Mouse (Mus musculus): ENCODE data around the gene Ifitm6. TPM values are rescaled to one million over a fixed set of nuclear protein-coding genes. Genes with fewer than 3 reads are reported as not detected.
"Not testable (repeated sequence)": the region's sequence is repeated elsewhere in the genome, so short reads cannot be mapped to it uniquely, and the experiment has no call there.

Gene Ifitm6
- polyA plus RNA-seq, 1 experiment from 2014 or later: 0.95 TPM

GRCm38 (mm10) chr7:141046931-141047580 is 29.3 kb upstream of the Ifitm6 start:
- Histone ChIP-seq H3K9ac (no peak overlapping the region), H3K27ac (peak overlapping the region; percentile 58), H3K27me3 (ENCODE audit: control insufficient read depth, insufficient read depth, low read length) (no peaks in the 10 kb centered on the region), H3K9me3 (ENCODE audit: control insufficient read depth, low read length) (no peaks in the 10 kb centered on the region), H3K36me3 (replicated peaks; ENCODE audit: control insufficient read depth, insufficient read depth) (no peaks in the 10 kb centered on the region), H3K4me3 (replicated peaks; ENCODE audit: low read length) (no peak overlapping the region), H3K4me2 (replicated peaks) (peak overlapping the region; percentile 94; the same call in 1 of the 2 replicates), H3K4me1 (replicated peaks; ENCODE audit: control insufficient read depth, insufficient read depth, low read length) (peaks cover 6% of the 10 kb centered on the region)
- WGBS: 72% methylated on average over 6 of the region's 6 CpGs
- no peak for ATAC-seq (ENCODE audit: low FRiP score)
- no peak for DNase-seq (ENCODE audit: low spot score)

GRCm38 (mm10) chr7:141042539-141042938 is 24.8 kb upstream of the Ifitm6 start:
- 71% methylated on average over 4 of the region's 4 CpGs for WGBS
- no peaks in the 10 kb centered on the region for H3K27me3 ChIP-seq (ENCODE audit: control insufficient read depth, insufficient read depth, low read length)
- H3K4me1 ChIP-seq (replicated peaks; ENCODE audit: control insufficient read depth, insufficient read depth, low read length): peaks cover 5% of the 10 kb centered on the region; the same call in 1 of the 2 replicates
- no peak overlapping the region for H3K4me3 ChIP-seq (replicated peaks; ENCODE audit: low read length)
- no peak overlapping the region for H3K4me2 ChIP-seq (replicated peaks)
- H3K36me3 ChIP-seq (replicated peaks; ENCODE audit: control insufficient read depth, insufficient read depth): no peaks in the 10 kb centered on the region
- no peaks in the 10 kb centered on the region for H3K9me3 ChIP-seq (ENCODE audit: control insufficient read depth, low read length)
- no peak for ATAC-seq (ENCODE audit: low FRiP score)
- no peak for DNase-seq (ENCODE audit: low spot score)
- no peak overlapping the region for H3K27ac ChIP-seq
- H3K9ac ChIP-seq: no peak overlapping the region

GRCm38 (mm10) chr7:141041661-141042060 is 23.9 kb upstream of the Ifitm6 start:
- H3K4me3 ChIP-seq (replicated peaks; ENCODE audit: low read length): no peak overlapping the region
- H3K27me3 ChIP-seq (ENCODE audit: control insufficient read depth, insufficient read depth, low read length): no peaks in the 10 kb centered on the region
- no peak overlapping the region for H3K9ac ChIP-seq
- no peaks in the 10 kb centered on the region for H3K4me1 ChIP-seq (replicated peaks; ENCODE audit: control insufficient read depth, insufficient read depth, low read length)
- H3K36me3 ChIP-seq (replicated peaks; ENCODE audit: control insufficient read depth, insufficient read depth): no peaks in the 10 kb centered on the region
- H3K27ac ChIP-seq: peak overlapping the region; percentile 26; the same call in 1 of the 2 replicates
- ATAC-seq (ENCODE audit: low FRiP score) (peak; percentile 71; the same call in 1 of the 2 replicates), DNase-seq (ENCODE audit: low spot score) (peak; percentile 74)
- no peaks in the 10 kb centered on the region for H3K9me3 ChIP-seq (ENCODE audit: control insufficient read depth, low read length)
- 28% methylated on average over 5 of the region's 5 CpGs for WGBS
- no peak overlapping the region for H3K4me2 ChIP-seq (replicated peaks)

GRCm38 (mm10) chr7:141040867-141041606 is 23.3 kb upstream of the Ifitm6 start:
- 44% methylated on average over 6 of the region's 9 CpGs for WGBS
- H3K4me1 ChIP-seq (replicated peaks; ENCODE audit: control insufficient read depth, insufficient read depth, low read length): no peaks in the 10 kb centered on the region
- no peak overlapping the region for H3K9ac ChIP-seq
- no peaks in the 10 kb centered on the region for H3K36me3 ChIP-seq (replicated peaks; ENCODE audit: control insufficient read depth, insufficient read depth)
- no peak overlapping the region for H3K4me2 ChIP-seq (replicated peaks)
- ATAC-seq (ENCODE audit: low FRiP score) (no peak), DNase-seq (ENCODE audit: low spot score) (no peak)
- H3K27ac ChIP-seq: peak overlapping the region; percentile 35
- H3K4me3 ChIP-seq (replicated peaks; ENCODE audit: low read length): no peak overlapping the region
- H3K27me3 ChIP-seq (ENCODE audit: control insufficient read depth, insufficient read depth, low read length): no peaks in the 10 kb centered on the region
- H3K9me3 ChIP-seq (ENCODE audit: control insufficient read depth, low read length): no peaks in the 10 kb centered on the region

GRCm38 (mm10) chr7:141039386-141040107 is 21.8 kb upstream of the Ifitm6 start:
- 98% methylated on average over 4 of the region's 4 CpGs for WGBS
- Histone ChIP-seq H3K27me3 (ENCODE audit: control insufficient read depth, insufficient read depth, low read length) (no peaks in the 10 kb centered on the region), H3K36me3 (replicated peaks; ENCODE audit: control insufficient read depth, insufficient read depth) (no peaks in the 10 kb centered on the region)

GRCm38 (mm10) chr7:141038090-141039032 is 20.6 kb upstream of the Ifitm6 start:
- Histone ChIP-seq H3K4me2 (replicated peaks) (no peak overlapping the region), H3K4me1 (replicated peaks; ENCODE audit: control insufficient read depth, insufficient read depth, low read length) (no peaks in the 10 kb centered on the region), H3K9ac (no peak overlapping the region), H3K27me3 (ENCODE audit: control insufficient read depth, insufficient read depth, low read length) (no peaks in the 10 kb centered on the region), H3K4me3 (replicated peaks; ENCODE audit: low read length) (no peak overlapping the region), H3K9me3 (ENCODE audit: control insufficient read depth, low read length) (no peaks in the 10 kb centered on the region), H3K27ac (no peak overlapping the region), H3K36me3 (replicated peaks; ENCODE audit: control insufficient read depth, insufficient read depth) (no peaks in the 10 kb centered on the region)
- ATAC-seq (ENCODE audit: low FRiP score) (no peak), DNase-seq (ENCODE audit: low spot score) (no peak)
- WGBS: 87% methylated on average over 20 of the region's 21 CpGs

More at GRCm38 (mm10) chr7:141039386-141040107, 21.8 kb upstream of the Ifitm6 start:
- DNase-seq (ENCODE audit: low spot score): no peak
- Histone ChIP-seq H3K4me2 (replicated peaks) (no peak overlapping the region), H3K9ac (no peak overlapping the region), H3K27ac (no peak overlapping the region), H3K9me3 (ENCODE audit: control insufficient read depth, low read length) (no peaks in the 10 kb centered on the region), H3K4me3 (replicated peaks; ENCODE audit: low read length) (no peak overlapping the region), H3K4me1 (replicated peaks; ENCODE audit: control insufficient read depth, insufficient read depth, low read length) (no peaks in the 10 kb centered on the region)
- ATAC-seq (ENCODE audit: low FRiP score): no peak

- not testable (repeated sequence) for H3K9me3 ChIP-seq (ENCODE audit: control insufficient read depth, low read length); H3K9ac ChIP-seq; H3K4me1 ChIP-seq (replicated peaks; ENCODE audit: control insufficient read depth, insufficient read depth, low read length); H3K4me3 ChIP-seq (replicated peaks; ENCODE audit: low read length); ATAC-seq (ENCODE audit: low FRiP score); H3K36me3 ChIP-seq (replicated peaks; ENCODE audit: control insufficient read depth, insufficient read depth); H3K4me2 ChIP-seq (replicated peaks); H3K27me3 ChIP-seq (ENCODE audit: control insufficient read depth, insufficient read depth, low read length); H3K27ac ChIP-seq; DNase-seq (ENCODE audit: low spot score)
- WGBS: 88% methylated on average over 1 of the region's 2 CpGs
Observed at GRCm38 (mm10) chr7:141036624-141037023, 18.9 kb upstream of the Ifitm6 start.

GRCm38 (mm10) chr7:141032458-141033167 is 14.9 kb upstream of the Ifitm6 start:
- Histone ChIP-seq H3K4me3 (replicated peaks; ENCODE audit: low read length) (no peak overlapping the region), H3K9ac (no peak overlapping the region), H3K9me3 (ENCODE audit: control insufficient read depth, low read length) (no peaks in the 10 kb centered on the region), H3K4me2 (replicated peaks) (no peak overlapping the region), H3K27me3 (ENCODE audit: control insufficient read depth, insufficient read depth, low read length) (no peaks in the 10 kb centered on the region), H3K27ac (no peak overlapping the region), H3K4me1 (replicated peaks; ENCODE audit: control insufficient read depth, insufficient read depth, low read length) (no peaks in the 10 kb centered on the region), H3K36me3 (replicated peaks; ENCODE audit: control insufficient read depth, insufficient read depth) (no peaks in the 10 kb centered on the region)
- DNase-seq (ENCODE audit: low spot score) (no peak), ATAC-seq (ENCODE audit: low FRiP score) (no peak)
- WGBS: 83% methylated on average over 9 of the region's 9 CpGs
